Mouse (Mus musculus) heart, postnatal 36 days (tissue): Measurements from ENCODE around the gene Ypel2. TPM values are rescaled to one million over a fixed set of nuclear protein-coding genes. Genes with fewer than 3 reads are reported as not detected.
"Not testable (repeated sequence)": the region's sequence is repeated elsewhere in the genome, so short reads cannot be mapped to it uniquely, and the experiment has no call there.

Experiments
- DNase-seq, 2 experiments: peaks; one replicate each; pipeline ENCODE4 v3.0.0; 2021 to 2022
- intact Hi-C: fragments of 180-260 bp; cut with DNase I; formaldehyde crosslinking; loops from one replicate; pipeline ENCODE4 v1.15.1; 2025
- total RNA-seq, 2 experiments: library from RNA; stranded (reverse); gene quantifications; 2 replicates each; pipeline ENCODE4 v1.2.3; 2021

Ypel2 gene
- 10 to 100 TPM; 11.1 to 31.6 TPM for total RNA-seq

DNA sequence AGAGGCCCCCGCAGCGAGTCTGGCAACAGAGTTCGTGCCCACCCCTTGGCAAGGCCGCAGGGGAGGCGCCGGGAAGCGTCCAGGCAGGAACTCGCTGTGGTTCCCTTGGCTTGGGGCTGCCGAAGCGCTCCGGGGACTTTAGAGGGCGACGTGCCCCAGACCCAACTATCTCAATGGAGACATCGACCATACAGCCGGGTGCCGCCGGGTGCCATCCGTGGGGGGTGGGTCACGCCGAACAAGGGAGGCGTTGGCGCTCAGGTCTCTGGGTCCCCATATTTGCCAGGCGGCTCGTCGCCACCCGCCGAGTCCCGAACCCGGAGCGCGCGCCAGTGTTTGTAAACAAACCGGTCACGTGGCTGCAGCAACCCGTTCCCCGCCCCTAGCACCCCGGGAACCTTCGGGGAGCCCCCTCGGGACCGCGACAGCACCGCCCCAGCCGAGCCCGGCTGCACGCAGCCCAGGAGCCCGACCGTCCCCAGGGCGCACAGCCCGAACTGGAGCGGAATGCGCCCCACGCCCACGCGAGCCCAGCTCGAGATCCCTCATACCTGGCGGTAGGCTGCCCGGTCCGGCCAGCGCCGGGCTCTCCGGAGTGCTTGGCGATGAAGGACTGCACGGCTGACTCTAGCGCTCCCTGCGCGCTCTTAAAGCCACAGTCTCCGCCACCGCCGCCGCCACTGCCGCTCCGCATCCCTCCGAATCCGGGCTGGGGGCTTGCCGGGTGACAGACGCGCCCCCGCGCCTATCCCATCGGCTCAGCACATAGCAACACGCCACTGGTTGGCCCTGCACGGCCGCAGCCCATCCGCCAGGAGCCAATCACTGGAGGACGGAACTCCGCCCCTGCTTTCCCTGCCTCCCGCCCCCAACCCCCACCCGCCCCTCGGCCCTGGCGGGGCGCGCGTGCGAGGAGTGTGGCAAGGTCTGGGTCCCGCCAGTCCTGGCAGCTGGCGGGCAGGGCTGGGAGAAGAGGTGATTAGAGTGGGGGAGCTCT, at the start of gene Ypel2:
Gene Ypel2 (minus strand): TSS at position 667 of the 997 bp plus-strand sequence.
- intact Hi-C loops, result loop anchor here (1.0 to 10.0 kb wide), 4 partner anchors 35 to 99 kb away; no protein-coding TSS in a partner anchor

DNA sequence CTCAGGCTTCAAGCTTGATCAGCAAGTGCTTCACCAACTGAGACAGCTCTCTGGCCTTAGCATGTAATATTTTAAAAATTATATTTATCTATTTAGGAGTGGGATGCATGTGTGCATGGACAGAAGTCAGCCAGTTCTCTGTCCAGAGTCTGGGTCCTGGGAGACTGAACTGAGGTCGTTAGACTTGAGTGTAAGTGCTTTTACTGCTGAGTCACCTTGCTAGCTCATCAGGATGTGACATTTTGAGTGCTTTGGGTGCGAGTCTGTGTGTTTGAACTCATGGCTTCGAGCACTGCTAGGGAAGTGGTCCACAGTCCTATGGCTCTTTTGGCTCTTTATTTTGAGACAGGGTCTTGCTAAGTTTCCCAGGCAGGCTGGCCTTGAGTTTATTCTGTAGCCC, 49.5 kb upstream of the Ypel2 start:
- intact Hi-C loops, result no loop called here
- no peak for DNase-seq

More for the DNA sequence above, at the start of gene Ypel2:
- DNase-seq, result peak; percentile 94 to 95

DNA sequence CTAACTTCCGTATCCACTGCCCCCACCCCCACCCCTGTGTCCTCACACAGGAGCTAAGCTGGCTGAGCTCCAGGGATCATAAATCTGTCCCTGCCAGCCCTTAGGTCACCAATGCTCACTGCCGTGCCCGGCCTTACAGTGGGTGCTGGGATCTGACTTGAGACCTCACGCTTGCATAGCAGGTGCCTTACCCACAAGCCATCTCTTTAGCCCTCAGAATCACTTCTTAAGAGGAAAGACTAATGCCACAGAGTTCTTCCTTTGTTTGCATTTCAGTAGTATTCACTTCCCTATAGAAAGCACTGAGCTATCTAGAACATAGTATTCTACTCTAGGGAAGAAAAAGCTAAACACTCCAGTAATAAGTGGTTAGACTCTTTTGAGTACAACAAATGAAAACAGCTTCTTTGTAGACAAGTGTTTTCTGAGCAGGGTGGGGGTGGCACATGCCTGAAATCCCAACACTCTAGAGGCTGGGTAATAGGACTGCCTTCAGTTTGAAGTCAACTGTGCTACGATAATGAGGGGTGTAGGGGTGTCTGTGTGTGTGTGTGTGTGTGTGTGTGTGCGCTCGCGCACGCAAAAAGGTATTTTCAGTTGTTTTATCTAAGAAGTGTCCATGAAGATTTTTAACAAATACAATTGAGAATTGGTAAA, 45.9 kb upstream of the Ypel2 start:
- intact Hi-C loops, result no loop called here
- DNase-seq, result no peak

DNA sequence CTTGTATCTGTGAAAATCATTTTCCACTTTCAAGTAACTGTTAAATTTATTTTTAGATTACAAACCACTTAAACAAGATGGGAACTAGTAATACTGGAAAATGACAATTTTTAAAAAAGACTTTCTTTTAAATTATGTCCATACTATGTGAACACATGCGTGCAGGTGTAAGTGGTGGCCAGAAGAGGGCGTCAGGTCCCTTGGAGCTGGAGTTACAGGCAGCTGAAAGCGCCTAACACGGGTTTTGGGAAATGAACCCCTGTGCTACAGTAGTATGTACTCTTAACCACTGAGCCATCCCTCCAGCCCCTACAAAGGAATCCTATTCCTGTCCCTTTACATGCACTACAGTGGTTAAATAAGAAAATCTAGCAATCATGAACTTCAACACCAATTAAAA, 42.7 kb upstream of the Ypel2 start:
- intact Hi-C loops, result no loop called here
- no peak for DNase-seq

DNA sequence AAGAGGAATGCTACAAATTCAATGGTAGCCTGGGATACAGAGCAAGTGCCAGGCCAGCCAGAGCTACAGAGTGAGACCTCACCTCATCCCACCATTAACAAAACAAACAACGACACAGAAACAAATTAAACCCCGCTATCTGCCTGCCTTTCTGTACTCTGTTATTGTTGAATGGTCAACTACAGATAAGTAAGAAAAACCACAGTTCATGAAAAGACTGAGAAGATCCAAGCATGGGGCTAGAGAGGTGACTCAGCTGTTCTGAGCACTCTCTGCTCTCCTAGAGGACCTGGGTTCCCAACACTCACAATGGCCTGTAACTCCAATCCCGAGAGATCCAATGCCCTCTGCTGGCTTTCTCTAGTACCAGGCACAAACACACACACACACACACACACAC, 34.7 kb upstream of the Ypel2 start:
- intact Hi-C loops, result no loop called here
- DNase-seq, result no peak

DNA sequence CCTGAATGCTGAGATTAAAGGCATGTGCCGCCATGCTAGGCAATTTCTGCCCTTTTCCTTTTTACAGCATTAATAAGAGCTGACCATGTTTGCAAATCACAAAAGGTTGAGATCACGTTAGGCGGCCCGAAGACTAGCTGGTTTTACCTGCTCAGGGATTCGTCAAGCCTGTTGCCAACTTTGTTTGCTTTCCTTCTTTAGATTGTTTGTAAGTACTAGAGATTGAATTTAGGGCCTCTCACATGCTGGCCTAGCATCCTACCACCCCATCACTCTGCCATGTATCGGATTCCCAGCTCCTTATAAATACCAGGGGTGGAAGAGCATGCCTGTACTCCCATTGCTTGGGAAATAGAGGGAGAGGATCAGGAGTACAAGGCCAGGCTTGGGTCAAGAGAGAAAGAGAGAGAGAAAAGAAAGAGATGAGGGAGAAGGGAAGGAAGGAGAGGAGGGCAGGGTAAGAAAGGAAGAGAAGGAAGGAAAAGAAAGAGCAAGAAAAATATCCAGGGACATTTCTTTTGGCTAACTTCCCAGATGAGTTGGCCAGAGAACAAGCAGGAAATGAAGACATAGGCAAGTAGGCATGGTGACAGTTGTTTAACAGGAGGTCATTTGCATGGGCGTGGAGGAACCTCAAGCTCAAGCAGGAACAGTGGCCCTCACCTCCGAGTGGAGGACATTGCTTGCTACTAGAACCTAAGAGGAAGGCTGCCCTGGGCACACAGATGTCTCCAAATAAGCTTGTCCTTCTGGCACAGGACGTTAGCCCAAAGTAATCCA, 32.8 kb upstream of the Ypel2 start:
- intact Hi-C loops, result no loop called here
- DNase-seq, result peak in 1 of 2 experiments; percentile 28

DNA sequence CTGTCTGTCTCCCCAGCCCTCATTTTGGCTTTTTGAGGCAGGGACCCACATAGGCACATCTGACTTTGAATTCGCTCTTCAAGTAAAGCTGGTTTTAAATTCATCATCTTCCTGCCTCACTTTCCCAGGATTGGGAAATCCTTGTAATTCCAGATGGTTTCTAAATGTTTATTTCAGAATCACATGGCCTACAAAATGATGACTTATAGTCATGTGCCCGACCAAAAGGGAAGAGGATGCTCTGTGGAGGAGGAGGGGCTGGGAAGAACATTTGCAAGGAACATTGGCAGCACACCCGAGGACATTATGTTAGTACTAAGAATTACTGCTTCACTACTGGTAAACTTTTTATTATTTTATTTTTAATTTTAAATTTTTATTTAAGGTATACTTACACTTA, 31.8 kb upstream of the Ypel2 start:
- no peak for DNase-seq
- intact Hi-C loops, result no loop called here

DNA sequence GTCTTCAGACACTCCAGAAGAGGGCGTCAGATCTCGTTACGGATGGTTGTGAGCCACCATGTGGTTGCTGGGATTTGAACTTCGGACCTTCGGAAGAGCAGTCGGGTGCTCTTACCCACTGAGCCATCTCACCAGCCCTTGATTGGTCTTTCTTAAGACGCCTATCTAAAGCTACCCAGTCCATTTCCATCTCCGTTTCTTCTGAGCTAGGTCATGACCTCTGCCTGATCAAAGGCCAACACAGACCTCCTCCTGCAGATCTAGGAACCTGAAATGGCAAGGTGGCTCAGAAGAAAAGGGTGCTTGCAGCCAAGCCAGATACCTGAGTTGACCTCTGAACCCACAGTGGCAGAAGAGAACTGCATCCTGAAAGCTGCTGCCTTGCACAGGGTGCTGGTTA, 29.7 kb upstream of the Ypel2 start:
- DNase-seq, intact Hi-C loops: not testable (repeated sequence)

DNA sequence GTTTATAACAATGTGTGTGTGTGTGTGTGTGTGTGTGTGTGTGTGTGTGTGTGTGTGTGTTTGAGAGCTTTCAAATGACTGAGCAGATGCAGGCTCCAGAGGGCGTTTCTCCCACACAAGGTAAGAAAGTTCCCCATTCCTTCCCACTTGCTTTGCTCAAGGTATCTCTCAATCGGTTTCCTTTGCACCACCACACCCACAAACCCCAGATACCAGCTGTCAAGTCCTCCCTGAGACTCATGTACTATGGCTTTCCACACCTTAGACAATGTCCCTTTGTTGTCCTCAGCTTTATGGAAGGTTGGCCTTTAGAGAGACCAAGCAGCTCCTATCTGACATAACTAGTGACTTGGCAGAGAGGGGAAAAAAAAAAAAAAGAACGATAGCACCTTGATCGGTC, 29.3 kb upstream of the Ypel2 start:
- DNase-seq, result no peak
- intact Hi-C loops, result no loop called here

DNA sequence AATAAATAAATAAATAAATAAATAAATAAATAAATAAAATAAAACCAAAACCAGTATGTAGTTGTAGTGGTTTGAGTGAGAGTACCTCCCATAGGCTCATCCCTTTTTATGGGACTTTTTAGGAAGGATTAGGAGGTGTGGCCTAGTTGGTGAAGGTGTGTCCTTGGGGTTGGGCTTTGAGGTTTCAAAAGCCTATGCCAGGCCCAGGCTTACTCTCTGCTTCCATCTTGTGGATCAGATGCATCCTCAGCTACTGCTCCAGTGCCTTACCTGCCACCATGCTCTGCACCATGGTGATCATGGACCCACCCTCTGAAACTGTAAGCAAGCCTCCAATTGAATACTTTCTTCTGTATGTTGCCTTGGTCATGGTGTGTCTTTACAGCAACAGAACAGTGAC, 28.0 kb upstream of the Ypel2 start:
- intact Hi-C loops, result no loop called here
- DNase-seq, result no peak

DNA sequence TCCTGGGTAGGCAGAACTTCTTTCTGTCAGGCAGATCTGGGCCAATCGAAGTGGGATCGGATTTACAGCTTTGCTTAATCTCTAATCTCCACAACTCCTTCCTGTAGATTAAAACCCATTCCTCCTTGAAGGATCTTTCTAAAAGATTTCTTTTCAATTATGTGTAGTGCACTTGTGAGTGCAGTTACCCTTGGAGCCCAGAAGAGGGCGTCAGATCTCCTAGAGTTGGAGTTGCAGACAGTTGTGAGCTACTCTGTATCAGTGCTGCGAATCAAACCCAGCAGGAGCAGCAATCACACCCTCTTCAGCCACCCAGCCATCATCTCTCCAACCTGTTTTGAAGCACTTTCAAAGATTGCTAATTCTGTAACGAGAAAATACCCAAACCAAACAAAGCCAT, 26.9 kb upstream of the Ypel2 start:
- intact Hi-C loops, result no loop called here
- DNase-seq, result no peak

DNA sequence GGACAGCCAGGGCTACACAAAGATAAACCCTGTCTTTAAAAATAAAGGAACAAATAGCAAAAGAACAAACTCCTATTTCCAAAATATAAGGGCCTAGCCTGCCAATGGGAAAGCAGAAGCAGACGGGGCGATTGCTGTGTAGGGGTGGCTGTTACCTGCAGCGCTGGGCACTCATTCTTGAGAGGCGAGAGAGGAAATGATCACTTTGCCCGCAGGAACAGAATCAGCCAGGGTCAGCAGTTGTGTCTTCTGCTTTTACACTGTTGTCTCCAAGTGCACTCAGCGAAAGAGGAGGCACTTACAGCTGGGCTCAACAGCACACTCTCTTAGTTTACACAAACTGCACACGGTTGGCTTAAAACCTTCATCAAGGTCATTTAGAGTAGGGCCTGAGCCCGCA, 25.9 kb upstream of the Ypel2 start:
- DNase-seq, result no peak
- intact Hi-C loops, result loop anchor here (10.0 kb wide), 1 partner anchor 365 kb away; no protein-coding TSS in a partner anchor

DNA sequence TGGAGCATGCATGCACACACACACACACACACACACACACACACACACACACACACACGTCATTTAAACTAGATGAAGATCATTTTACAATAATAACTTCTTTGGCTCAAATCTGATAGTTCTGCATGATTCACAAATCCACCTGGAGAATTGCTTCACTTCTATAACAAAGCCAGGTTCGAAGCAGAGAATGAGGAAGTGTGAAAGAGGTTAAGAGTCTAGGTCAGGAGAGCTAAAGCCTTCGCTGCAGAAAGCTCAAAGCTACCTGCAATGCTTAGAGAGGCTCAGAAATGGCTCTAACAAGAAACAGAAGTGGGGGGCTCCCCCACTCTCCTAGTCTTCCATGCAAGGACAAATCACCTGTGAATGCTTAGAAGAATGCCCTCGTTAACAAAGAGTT, 24.6 kb upstream of the Ypel2 start:
- no peak for DNase-seq
- intact Hi-C loops, result loop anchor here (10.0 kb wide), 1 partner anchor 363 kb away; no protein-coding TSS in a partner anchor

DNA sequence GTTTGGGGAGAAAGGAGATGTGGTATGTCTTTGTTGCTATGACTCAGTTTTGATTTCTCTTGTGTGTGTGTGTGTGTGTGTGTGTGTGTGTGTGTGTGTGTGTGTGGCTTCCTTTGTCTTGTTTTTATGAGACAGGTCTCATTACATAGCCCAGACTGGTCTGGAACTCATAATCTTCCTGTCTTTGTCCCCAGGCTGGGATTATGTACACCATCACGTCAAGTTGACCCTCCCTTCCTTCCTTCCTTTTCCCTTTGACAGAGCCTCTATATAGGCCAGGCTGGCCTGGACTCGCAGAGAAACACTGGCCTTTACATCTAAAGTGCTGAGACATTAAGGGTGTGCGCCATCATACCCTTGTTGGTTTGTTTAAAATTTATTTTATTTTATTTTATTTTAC, 22.2 kb upstream of the Ypel2 start:
- intact Hi-C loops, result loop anchor here (10.0 kb wide), 1 partner anchor 361 kb away; no protein-coding TSS in a partner anchor
- no peak for DNase-seq

DNA sequence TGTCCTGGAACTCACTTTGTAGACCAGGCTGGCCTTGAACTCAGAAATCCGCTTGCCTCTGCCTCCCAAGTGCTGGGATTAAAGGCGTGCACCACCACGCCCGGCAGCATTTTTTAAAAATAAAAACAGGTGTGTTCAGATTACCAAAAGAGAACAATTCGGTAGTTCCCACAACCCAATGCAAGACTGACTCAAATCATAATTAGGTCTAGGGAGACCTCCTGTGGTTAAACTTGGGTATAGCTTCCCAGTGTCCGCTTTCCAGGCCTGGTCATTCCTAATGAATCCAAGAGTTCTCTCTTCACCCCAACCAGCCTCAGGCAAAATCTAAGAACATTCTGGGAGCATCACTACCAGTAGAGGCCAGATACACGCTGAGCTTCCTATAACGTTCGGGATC, 17.0 kb upstream of the Ypel2 start:
- DNase-seq, result peak; percentile 49 to 72
- intact Hi-C loops, result loop anchor here (5.0 to 10.0 kb wide), 2 partner anchors 356 to 443 kb away; no protein-coding TSS in a partner anchor

DNA sequence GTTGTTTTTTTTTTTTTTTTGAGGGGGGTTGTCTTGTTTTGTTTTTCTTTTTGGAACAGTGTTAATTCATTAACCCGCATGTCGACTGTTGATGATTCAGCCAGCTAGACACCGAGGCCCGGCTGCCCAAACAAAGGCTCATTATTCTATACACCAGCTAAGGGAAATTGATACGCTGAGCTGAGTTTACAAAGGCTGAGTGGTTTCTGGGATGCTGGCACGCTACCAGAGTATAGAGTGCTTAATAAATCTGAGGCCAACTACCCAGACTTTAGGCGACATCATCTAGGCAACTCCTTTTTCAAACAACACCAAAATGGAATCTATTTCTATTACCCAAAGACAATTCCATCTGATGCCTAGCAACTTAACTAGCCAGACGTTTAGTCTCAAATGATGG, 13.9 kb upstream of the Ypel2 start:
- intact Hi-C loops, result no loop called here
- DNase-seq, result no peak

DNA sequence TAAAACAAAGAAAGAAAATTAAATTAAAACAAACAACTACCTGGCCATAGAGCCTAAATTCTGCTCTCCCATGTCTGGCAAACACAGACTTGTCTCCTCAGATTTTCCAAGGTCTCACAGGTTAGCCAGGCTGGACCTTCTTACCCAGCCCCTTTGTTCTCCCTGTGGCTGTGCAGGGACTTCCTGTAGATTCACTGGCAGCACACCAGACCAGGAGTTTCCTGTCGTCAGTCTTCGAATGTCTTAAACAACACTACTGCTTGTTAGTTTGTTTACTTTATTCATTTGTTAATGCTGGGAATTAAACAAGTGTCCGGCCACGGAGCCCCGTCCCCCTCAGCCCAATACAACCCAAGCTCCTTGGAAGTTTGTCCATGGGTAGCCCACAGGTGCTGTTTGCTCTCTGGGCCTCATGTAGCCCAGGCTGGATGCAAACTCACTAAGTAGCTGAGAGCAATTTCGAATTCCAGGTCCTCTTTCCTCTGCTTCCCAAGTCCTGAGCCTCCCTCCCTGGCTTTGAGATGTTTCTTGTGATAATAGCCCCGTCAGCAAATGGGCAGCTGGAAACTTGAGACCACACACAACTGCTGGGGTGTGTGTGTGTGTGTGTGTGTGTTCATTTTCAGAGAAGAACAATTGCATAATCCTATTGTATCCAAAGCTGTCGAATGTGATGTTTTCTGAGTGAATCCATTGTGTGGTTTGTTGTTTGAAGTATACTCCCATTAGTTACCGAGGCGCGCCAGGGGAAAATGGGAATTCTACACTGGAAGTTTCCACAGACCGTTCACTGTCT, 11.7 kb upstream of the Ypel2 start:
- intact Hi-C loops, result no loop called here
- DNase-seq, result no peak

DNA sequence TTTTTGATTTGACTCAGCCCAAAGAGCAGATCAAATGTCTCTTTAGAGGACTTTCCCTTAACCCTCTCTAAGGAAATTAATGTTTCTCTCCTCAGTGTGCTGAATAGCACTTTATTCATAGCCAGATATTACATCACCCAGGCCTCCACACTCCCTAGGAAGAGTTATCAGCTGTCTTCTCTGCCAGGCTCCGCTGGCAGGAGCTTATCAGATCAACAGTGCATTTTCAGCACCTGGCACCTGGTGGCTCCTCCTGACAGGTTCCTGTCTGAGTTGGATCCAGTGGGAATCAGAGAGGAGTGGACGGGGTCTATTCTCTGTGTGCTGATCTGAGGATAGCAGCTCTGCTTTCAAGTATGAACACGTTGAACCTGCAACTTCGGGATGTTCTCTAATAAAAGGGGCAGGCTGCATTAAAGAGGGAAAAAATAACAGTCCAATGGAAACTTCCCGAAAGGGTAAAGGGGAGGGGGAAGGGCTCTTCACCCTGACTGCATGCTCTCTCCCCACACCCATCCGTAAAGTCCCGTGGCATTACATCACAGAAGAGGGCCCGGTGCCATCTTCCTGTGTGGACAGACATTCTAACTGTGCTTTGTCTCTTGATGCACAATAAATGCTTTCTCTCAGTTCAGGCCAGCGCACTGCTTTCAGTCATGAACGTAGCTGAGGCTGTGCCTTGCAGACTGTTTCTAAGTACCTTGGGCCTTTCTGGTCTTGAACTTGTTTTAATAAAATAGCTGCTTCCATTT, 8.7 kb upstream of the Ypel2 start:
- intact Hi-C loops, result no loop called here
- DNase-seq, result no peak

DNA sequence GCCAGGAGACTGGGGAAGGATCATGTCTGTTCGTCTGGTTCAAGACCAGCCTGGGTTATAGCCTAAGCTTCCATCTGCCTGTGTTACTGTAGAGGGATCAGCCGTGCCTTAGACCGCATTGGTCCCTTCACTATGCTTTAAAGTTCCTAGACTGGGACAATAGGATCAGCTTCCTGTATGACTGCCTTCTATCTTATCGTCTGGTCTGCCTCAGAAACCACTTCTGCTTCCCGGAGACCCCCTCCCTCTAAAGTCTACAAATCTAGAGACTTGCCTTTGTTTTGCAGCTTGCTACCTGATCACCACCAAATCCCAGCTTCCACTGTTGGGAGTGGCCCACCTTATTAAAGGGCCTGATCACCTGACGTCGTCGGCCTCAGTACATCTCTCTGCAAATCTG, 7.7 kb upstream of the Ypel2 start:
- no peak for DNase-seq
- intact Hi-C loops, result no loop called here
